Mouse (Mus musculus): ENCODE data around the gene Cdk5rap3. TPM values are rescaled to one million over a fixed set of nuclear protein-coding genes. Genes with fewer than 3 reads are reported as not detected.

The Cdk5rap3 gene
- total and polyA plus RNA-seq, 2 experiments from 2014 or later, result 43.6 to 85.1 TPM

- no peaks in the 10 kb centered on the region for H3K27me3 ChIP-seq (ENCODE audit: insufficient read depth, low read length)
- H3K4me2 ChIP-seq (ENCODE audit: low read depth, low read length, poor library complexity, severe bottlenecking), result peak overlapping the region; percentile 81
- no peaks in the 10 kb centered on the region for H3K9me3 ChIP-seq (ENCODE audit: low read length)
- H3K4me1 ChIP-seq (ENCODE audit: insufficient read depth, low read length), result peaks cover 10% of the 10 kb centered on the region; the same call in 1 of the 2 replicates
- H3K9ac ChIP-seq (replicated peaks; ENCODE audit: low read length, poor library complexity, severe bottlenecking), result no peak overlapping the region
- H3K4me3 ChIP-seq (ENCODE audit: low read depth, low read length), result peak overlapping the region; percentile 39
- no peaks in the 10 kb centered on the region for H3K36me3 ChIP-seq (ENCODE audit: insufficient read depth, low read length)
- H3K27ac ChIP-seq (ENCODE audit: low read depth, low read length), result no peak overlapping the region
- WGBS, result under 1% methylated on average over 20 of the region's 20 CpGs
- ATAC-seq (ENCODE audit: low FRiP score), result peak; percentile 18; the same call in 1 of the 2 replicates
- DNase-seq (ENCODE audit: low spot score), result peak; percentile 44
- TF ChIP-seq CTCF (IDR thresholded peaks at IDR 0.05), result no peak
Observed at GRCm38 (mm10) chr11:96861446-96861845, 54.9 kb downstream of the Cdk5rap3 start.

- Histone ChIP-seq H3K27ac (ENCODE audit: low read depth, low read length) (no peak overlapping the region), H3K4me2 (ENCODE audit: low read depth, low read length, poor library complexity, severe bottlenecking) (no peak overlapping the region; the same call in 1 of the 2 replicates), H3K4me1 (ENCODE audit: insufficient read depth, low read length) (peaks cover 10% of the 10 kb centered on the region; the same call in 1 of the 2 replicates), H3K9ac (replicated peaks; ENCODE audit: low read length, poor library complexity, severe bottlenecking) (no peak overlapping the region), H3K27me3 (ENCODE audit: insufficient read depth, low read length) (no peaks in the 10 kb centered on the region), H3K9me3 (ENCODE audit: low read length) (no peaks in the 10 kb centered on the region), H3K36me3 (ENCODE audit: insufficient read depth, low read length) (no peaks in the 10 kb centered on the region), H3K4me3 (ENCODE audit: low read depth, low read length) (no peak overlapping the region)
- peak; percentile 53 for ATAC-seq (ENCODE audit: low FRiP score)
- 11% methylated on average over 8 of the region's 8 CpGs for WGBS
- peak; percentile 90 for DNase-seq (ENCODE audit: low spot score)
- peak; percentile 94 for TF ChIP-seq CTCF (IDR thresholded peaks at IDR 0.05)
Observed at GRCm38 (mm10) chr11:96860564-96860963, 55.7 kb downstream of the Cdk5rap3 start.

GRCm38 (mm10) chr11:96859635-96860034 lies 56.7 kb downstream of the Cdk5rap3 start:
- Histone ChIP-seq H3K36me3 (ENCODE audit: insufficient read depth, low read length) (no peaks in the 10 kb centered on the region), H3K27me3 (ENCODE audit: insufficient read depth, low read length) (no peaks in the 10 kb centered on the region), H3K27ac (ENCODE audit: low read depth, low read length) (no peak overlapping the region), H3K9ac (replicated peaks; ENCODE audit: low read length, poor library complexity, severe bottlenecking) (no peak overlapping the region), H3K4me1 (ENCODE audit: insufficient read depth, low read length) (peaks cover 10% of the 10 kb centered on the region; the same call in 1 of the 2 replicates), H3K4me2 (ENCODE audit: low read depth, low read length, poor library complexity, severe bottlenecking) (no peak overlapping the region), H3K9me3 (ENCODE audit: low read length) (no peaks in the 10 kb centered on the region), H3K4me3 (ENCODE audit: low read depth, low read length) (no peak overlapping the region)
- TF ChIP-seq CTCF (IDR thresholded peaks at IDR 0.05), result no peak
- DNase-seq (ENCODE audit: low spot score) (no peak), ATAC-seq (ENCODE audit: low FRiP score) (no peak)
- WGBS, result 84% methylated on average over 4 of the region's 4 CpGs

- Histone ChIP-seq H3K36me3 (ENCODE audit: insufficient read depth, low read length) (no peaks in the 10 kb centered on the region), H3K4me1 (ENCODE audit: insufficient read depth, low read length) (0 out of 2 replicates have a peak, but pooled peaks cover 2% of the 10 kb centered on the region), H3K9ac (replicated peaks; ENCODE audit: low read length, poor library complexity, severe bottlenecking) (no peak overlapping the region), H3K27ac (ENCODE audit: low read depth, low read length) (no peak overlapping the region), H3K4me3 (ENCODE audit: low read depth, low read length) (no peak overlapping the region), H3K9me3 (ENCODE audit: low read length) (no peaks in the 10 kb centered on the region), H3K4me2 (ENCODE audit: low read depth, low read length, poor library complexity, severe bottlenecking) (no peak overlapping the region), H3K27me3 (ENCODE audit: insufficient read depth, low read length) (no peaks in the 10 kb centered on the region)
- no peak for TF ChIP-seq CTCF (IDR thresholded peaks at IDR 0.05)
- DNase-seq (ENCODE audit: low spot score) (no peak), ATAC-seq (ENCODE audit: low FRiP score) (no peak)
- 83% methylated on average over 5 of the region's 5 CpGs for WGBS
Observed at GRCm38 (mm10) chr11:96857446-96857845, 58.9 kb downstream of the Cdk5rap3 start.

Other genes starting within 250 kb of the Cdk5rap3 start
- gene Snx11, start 138.9 kb downstream of the Cdk5rap3 start, total RNA-seq (2014; rRNA removed), result 61.6 and 61.9 TPM in 2 replicates
- gene Snx11, start 138.9 kb downstream of the Cdk5rap3 start, polyA plus RNA-seq (2015; fragmentation: Nextera tagmentation; extraction: Ambion mirVana), result 36.6 and 38.9 TPM in 2 replicates
- 29.0 and 38.1 TPM in 2 replicates for gene Cbx1, start 127.4 kb downstream of the Cdk5rap3 start, total RNA-seq (2014; rRNA removed)
- 47.6 and 53.2 TPM in 2 replicates for gene Cbx1, start 127.4 kb downstream of the Cdk5rap3 start, polyA plus RNA-seq (2015; fragmentation: Nextera tagmentation; extraction: Ambion mirVana)
- 86.0 and 88.0 TPM in 2 replicates for gene Nfe2l1, start 86.5 kb downstream of the Cdk5rap3 start, total RNA-seq (2014; rRNA removed)
- gene Nfe2l1, start 86.5 kb downstream of the Cdk5rap3 start, polyA plus RNA-seq (2015; fragmentation: Nextera tagmentation; extraction: Ambion mirVana), result 64.5 and 68.9 TPM in 2 replicates
- gene Copz2, start 66.6 kb downstream of the Cdk5rap3 start, total RNA-seq (2014; rRNA removed), result 12.7 and 12.9 TPM in 2 replicates
- 16.7 and 20.3 TPM in 2 replicates for gene Copz2, start 66.6 kb downstream of the Cdk5rap3 start, polyA plus RNA-seq (2015; fragmentation: Nextera tagmentation; extraction: Ambion mirVana)
- gene Prr15l, start 11.6 kb upstream of the Cdk5rap3 start, total RNA-seq (2014; rRNA removed), result 0.27 TPM in 1 of 2 replicates, not detected in the other
- gene Prr15l, start 11.6 kb upstream of the Cdk5rap3 start, polyA plus RNA-seq (2015; fragmentation: Nextera tagmentation; extraction: Ambion mirVana), result 0.51 and 0.56 TPM in 2 replicates
- 26.9 and 28.6 TPM in 2 replicates for gene Pnpo, start 27.5 kb upstream of the Cdk5rap3 start, total RNA-seq (2014; rRNA removed)
- gene Pnpo, start 27.5 kb upstream of the Cdk5rap3 start, polyA plus RNA-seq (2015; fragmentation: Nextera tagmentation; extraction: Ambion mirVana), result 36.8 and 37.4 TPM in 2 replicates
- gene Sp2, start 66.5 kb upstream of the Cdk5rap3 start, total RNA-seq (2014; rRNA removed), result 5.2 and 5.9 TPM in 2 replicates
- gene Sp2, start 66.5 kb upstream of the Cdk5rap3 start, polyA plus RNA-seq (2015; fragmentation: Nextera tagmentation; extraction: Ambion mirVana), result 13.4 and 13.7 TPM in 2 replicates
- 0.33 and 1.1 TPM in 2 replicates for gene Sp6, start 96.9 kb upstream of the Cdk5rap3 start, total RNA-seq (2014; rRNA removed)
- gene Sp6, start 96.9 kb upstream of the Cdk5rap3 start, polyA plus RNA-seq (2015; fragmentation: Nextera tagmentation; extraction: Ambion mirVana), result 0.43 and 0.51 TPM in 2 replicates
- gene Scrn2, start 113.4 kb upstream of the Cdk5rap3 start, total RNA-seq (2014; rRNA removed), result 19.6 and 22.3 TPM in 2 replicates
- 11.1 and 11.9 TPM in 2 replicates for gene Scrn2, start 113.4 kb upstream of the Cdk5rap3 start, polyA plus RNA-seq (2015; fragmentation: Nextera tagmentation; extraction: Ambion mirVana)
- gene Lrrc46, start 124.9 kb upstream of the Cdk5rap3 start, total RNA-seq (2014; rRNA removed), result 1.4 and 2.7 TPM in 2 replicates
- gene Lrrc46, start 124.9 kb upstream of the Cdk5rap3 start, polyA plus RNA-seq (2015; fragmentation: Nextera tagmentation; extraction: Ambion mirVana), result 2.4 and 3.3 TPM in 2 replicates
- gene Mrpl10, start 125.1 kb upstream of the Cdk5rap3 start, total RNA-seq (2014; rRNA removed), result 42.1 and 67.7 TPM in 2 replicates
- 56.6 and 63.7 TPM in 2 replicates for gene Mrpl10, start 125.1 kb upstream of the Cdk5rap3 start, polyA plus RNA-seq (2015; fragmentation: Nextera tagmentation; extraction: Ambion mirVana)
- gene Osbpl7, start 134.1 kb upstream of the Cdk5rap3 start, total RNA-seq (2014; rRNA removed), result 12.6 and 14.6 TPM in 2 replicates
- gene Osbpl7, start 134.1 kb upstream of the Cdk5rap3 start, polyA plus RNA-seq (2015; fragmentation: Nextera tagmentation; extraction: Ambion mirVana), result 10.7 and 13.9 TPM in 2 replicates
- 0.11 and 0.24 TPM in 2 replicates for gene Tbx21, start 198.8 kb upstream of the Cdk5rap3 start, total RNA-seq (2014; rRNA removed)
- 0.14 and 0.15 TPM in 2 replicates for gene Tbx21, start 198.8 kb upstream of the Cdk5rap3 start, polyA plus RNA-seq (2015; fragmentation: Nextera tagmentation; extraction: Ambion mirVana)
- gene Tbkbp1, start 235.0 kb upstream of the Cdk5rap3 start, total RNA-seq (2014; rRNA removed), result 43.9 and 45.3 TPM in 2 replicates
- 9.5 and 10.3 TPM in 2 replicates for gene Tbkbp1, start 235.0 kb upstream of the Cdk5rap3 start, polyA plus RNA-seq (2015; fragmentation: Nextera tagmentation; extraction: Ambion mirVana)